Mouse (Mus musculus) c-Kit-positive CD71-positive TER-119-positive erythroid progenitor cells, embryonic 14.5 days (primary cell): ENCODE data around the gene Csad.
A peak's percentile ranks its signal among the peaks of the same experiment; 100 is the strongest.
"Not testable (repeated sequence)": the region's sequence is repeated elsewhere in the genome, so short reads cannot be mapped to it uniquely, and the experiment has no call there.

Source experiments
- DNase-seq: peaks from one replicate; pipeline ENCODE4 v3.0.0-alpha.2; 2013; ENCODE audit warnings: low spot score

The Csad gene

GRCm38 (mm10) chr15:102235371-102236027 lies 31.0 kb upstream of the Csad start:
- DNase-seq: no peak

GRCm38 (mm10) chr15:102233896-102234295 lies 29.4 kb upstream of the Csad start:
- no peak for DNase-seq

GRCm38 (mm10) chr15:102232764-102233163 lies 28.2 kb upstream of the Csad start:
- no peak for DNase-seq

- peak; percentile 45 for DNase-seq
Measured at GRCm38 (mm10) chr15:102231748-102232147, 27.2 kb upstream of the Csad start, which contains the start of gene Itgb7. TSS of gene Itgb7 (minus strand) at chr15:102231944.

GRCm38 (mm10) chr15:102230408-102231321 lies 26.1 kb upstream of the Csad start:
- DNase-seq: no peak

- DNase-seq: not testable (repeated sequence)
Measured at GRCm38 (mm10) chr15:102225619-102226018, 21.1 kb upstream of the Csad start.

- DNase-seq: peak; percentile 47
Measured at GRCm38 (mm10) chr15:102224992-102225617, 20.6 kb upstream of the Csad start.

GRCm38 (mm10) chr15:102224186-102224991 lies 19.9 kb upstream of the Csad start:
- DNase-seq: peak; percentile 58

- no peak for DNase-seq
Measured at GRCm38 (mm10) chr15:102222386-102222785, 17.9 kb upstream of the Csad start.

- DNase-seq: no peak
Measured at GRCm38 (mm10) chr15:102217325-102217724, 12.8 kb upstream of the Csad start.

- DNase-seq: no peak
Measured at GRCm38 (mm10) chr15:102216459-102217228, 12.1 kb upstream of the Csad start.

GRCm38 (mm10) chr15:102215624-102216023 lies 11.1 kb upstream of the Csad start:
- no peak for DNase-seq

- no peak for DNase-seq
Measured at GRCm38 (mm10) chr15:102214132-102214531, 9.6 kb upstream of the Csad start.

- no peak for DNase-seq
Measured at GRCm38 (mm10) chr15:102211895-102212294, 7.4 kb upstream of the Csad start.

GRCm38 (mm10) chr15:102210816-102211215 lies 6.3 kb upstream of the Csad start:
- DNase-seq: no peak

- DNase-seq: no peak
Measured at GRCm38 (mm10) chr15:102209114-102209513, 4.6 kb upstream of the Csad start.

- DNase-seq: no peak
Measured at GRCm38 (mm10) chr15:102208092-102208561, 3.6 kb upstream of the Csad start.

- DNase-seq: no peak
Measured at GRCm38 (mm10) chr15:102207351-102207750, 2.8 kb upstream of the Csad start.

- DNase-seq: no peak
Measured at GRCm38 (mm10) chr15:102205779-102206178, 1.3 kb upstream of the Csad start.

GRCm38 (mm10) chr15:102203835-102204381 lies 616 bp downstream of the Csad start:
- DNase-seq: peak; percentile 53
